Mouse (Mus musculus): Measurements from ENCODE around the gene Tmem120a. TPM values are rescaled to one million over a fixed set of nuclear protein-coding genes. Genes with fewer than 3 reads are reported as not detected.
A peak's percentile ranks its signal among the peaks of the same experiment; 100 is the strongest.

Tmem120a gene
- polyA plus RNA-seq (2014; fragmentation: Nextera tagmentation; extraction: Ambion mirVana), result 38.6 and 43.5 TPM in 2 replicates

GRCm38 (mm10) chr5:135743741-135744609, at the start of gene Tmem120a:
Tmem120a (minus strand) TSS chr5:135744448.
- H3K4me1 ChIP-seq (ENCODE audit: insufficient read depth), result no peaks in the 10 kb centered on the region
- TF ChIP-seq CTCF (IDR thresholded peaks at IDR 0.05; ENCODE audit: low read depth), result no peak
- H3K4me2 ChIP-seq, result peak within 1 kb of the TSS; percentile 93
- no peaks in the 10 kb centered on the region for H3K27me3 ChIP-seq (ENCODE audit: insufficient read depth, low read length)
- H3K36me3 ChIP-seq (ENCODE audit: insufficient read depth), result peaks cover 9% of the 10 kb centered on the region; the same call in 1 of the 2 replicates
- peak within 1 kb of the TSS; percentile 75 for H3K9ac ChIP-seq
- DNase-seq, result peak; percentile 98
- peak; percentile 97 for ATAC-seq (ENCODE audit: insufficient read depth)
- WGBS, result under 1% methylated on average over 60 of the region's 60 CpGs
- peak within 1 kb of the TSS; percentile 81 for H3K4me3 ChIP-seq (ENCODE audit: low read depth, low read length)
- H3K9me3 ChIP-seq (ENCODE audit: low read depth, low read length), result no peaks in the 10 kb centered on the region
- peak within 1 kb of the TSS; percentile 36; the same call in 1 of the 2 replicates for H3K27ac ChIP-seq (ENCODE audit: low read depth)

DNA sequence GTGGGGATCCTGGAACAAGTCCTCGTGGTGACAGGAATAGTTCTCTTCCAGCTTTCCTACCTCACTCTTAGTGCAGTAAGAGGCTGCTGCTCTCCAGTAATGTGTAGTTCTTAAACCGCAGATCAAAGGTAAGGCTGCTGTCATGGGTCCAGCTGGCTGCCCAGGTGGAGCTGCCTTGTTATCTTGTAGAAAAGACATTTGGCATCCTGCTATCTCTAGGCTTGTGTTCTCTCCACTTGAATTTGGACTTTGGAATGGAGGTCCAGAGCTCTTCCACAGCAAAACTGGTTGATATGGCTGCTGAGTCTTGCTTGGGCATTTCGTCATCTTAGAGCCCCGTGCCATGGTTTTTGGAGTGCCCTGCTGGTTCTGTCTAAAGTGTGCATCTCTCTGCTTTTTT, 38.7 kb upstream of the Tmem120a start:
- Histone ChIP-seq H3K4me1 (ENCODE audit: insufficient read depth) (peaks cover 8% of the 10 kb centered on the region; the same call in 1 of the 2 replicates), H3K4me3 (ENCODE audit: low read depth, low read length) (no peak overlapping the region), H3K36me3 (ENCODE audit: insufficient read depth) (peaks cover 79% of the 10 kb centered on the region), H3K27ac (ENCODE audit: low read depth) (no peak overlapping the region), H3K9ac (no peak overlapping the region), H3K27me3 (ENCODE audit: insufficient read depth, low read length) (no peaks in the 10 kb centered on the region), H3K4me2 (no peak overlapping the region), H3K9me3 (ENCODE audit: low read depth, low read length) (no peaks in the 10 kb centered on the region)
- no peak for TF ChIP-seq CTCF (IDR thresholded peaks at IDR 0.05; ENCODE audit: low read depth)
- DNase-seq, result no peak
- ATAC-seq (ENCODE audit: insufficient read depth), result no peak
- 81% methylated on average over 4 of the region's 4 CpGs for WGBS

DNA sequence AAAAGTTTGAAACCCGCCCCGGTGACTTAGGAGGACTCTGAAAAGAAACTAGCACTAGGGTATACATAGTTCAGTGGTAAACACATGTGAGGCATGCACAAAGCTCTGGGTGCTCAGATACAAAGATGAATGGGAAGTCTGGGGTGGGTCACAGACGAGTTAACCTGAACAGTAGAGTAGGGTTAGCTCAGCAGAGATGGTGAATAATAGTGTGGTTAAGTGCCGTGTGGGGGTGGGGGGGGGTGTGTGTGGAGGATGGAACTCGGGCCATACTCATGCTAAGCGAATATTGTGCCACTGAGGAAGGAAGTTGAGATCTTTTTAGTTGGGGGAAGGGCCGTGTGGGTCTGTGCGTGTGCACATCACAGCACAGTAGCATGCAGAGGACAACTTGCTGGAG, 36.1 kb upstream of the Tmem120a start:
- Histone ChIP-seq H3K4me3 (ENCODE audit: low read depth, low read length) (no peak overlapping the region), H3K4me1 (ENCODE audit: insufficient read depth) (peaks cover 8% of the 10 kb centered on the region; the same call in 1 of the 2 replicates), H3K36me3 (ENCODE audit: insufficient read depth) (peaks cover 53% of the 10 kb centered on the region), H3K27me3 (ENCODE audit: insufficient read depth, low read length) (no peaks in the 10 kb centered on the region), H3K4me2 (peak overlapping the region; percentile 88; the same call in 1 of the 2 replicates), H3K9me3 (ENCODE audit: low read depth, low read length) (no peaks in the 10 kb centered on the region), H3K27ac (ENCODE audit: low read depth) (no peak overlapping the region), H3K9ac (no peak overlapping the region)
- no peak for ATAC-seq (ENCODE audit: insufficient read depth)
- TF ChIP-seq CTCF (IDR thresholded peaks at IDR 0.05; ENCODE audit: low read depth), result no peak
- WGBS, result 73% methylated on average over 8 of the region's 8 CpGs
- no peak for DNase-seq

DNA sequence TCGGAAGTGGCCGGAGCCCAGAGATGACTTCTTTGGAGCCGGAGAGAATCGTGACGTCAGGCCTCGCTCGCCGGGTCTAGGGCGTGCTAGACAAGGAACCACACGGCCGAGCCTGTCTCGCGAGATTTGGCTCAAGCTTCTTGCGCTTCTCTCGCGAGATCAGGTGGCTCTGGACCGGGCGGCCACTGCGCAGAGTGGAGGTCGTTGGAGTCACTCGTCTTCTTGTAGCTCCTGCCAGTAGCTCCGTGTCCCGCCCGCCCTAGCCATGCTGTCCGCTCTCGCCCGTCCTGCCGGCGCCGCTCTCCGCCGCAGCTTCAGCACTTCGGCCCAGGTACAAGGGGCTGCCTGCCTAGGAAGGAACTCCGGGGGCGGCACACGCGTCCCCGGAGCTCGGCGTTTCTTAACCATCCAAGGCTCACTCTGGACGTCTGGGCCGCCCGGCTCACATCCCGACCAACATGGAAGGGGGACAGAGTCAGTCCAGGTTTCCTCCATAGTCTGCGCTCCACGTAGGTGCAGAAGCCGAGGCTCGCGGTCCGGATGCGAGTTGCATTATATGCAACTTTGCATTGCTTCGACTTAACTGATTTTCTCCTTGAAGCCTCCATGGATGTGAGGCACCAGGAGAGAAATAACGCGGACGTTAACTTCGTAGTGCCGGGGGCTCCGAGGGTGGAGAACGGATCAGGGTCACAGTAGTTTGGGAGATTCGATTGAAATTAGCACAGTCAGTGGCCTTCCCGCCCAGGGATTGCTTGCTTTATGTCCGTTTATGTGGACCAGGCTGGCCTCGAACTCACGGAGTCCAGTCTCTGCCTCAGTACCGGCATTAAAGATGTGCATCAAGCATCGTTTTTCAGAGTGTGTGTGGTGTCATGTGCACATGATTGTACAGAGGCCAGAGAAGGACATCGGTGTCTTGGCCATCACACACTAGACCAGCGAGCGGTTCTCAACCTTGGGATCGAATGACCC, 34.5 kb upstream of the Tmem120a start, which contains the start of gene Mdh2:
Gene Mdh2 (plus strand): TSS at position 10 of the 975 bp plus-strand sequence.
- H3K9me3 ChIP-seq (ENCODE audit: low read depth, low read length), result no peaks in the 10 kb centered on the region
- H3K4me3 ChIP-seq (ENCODE audit: low read depth, low read length), result peak within 1 kb of the TSS; percentile 85
- H3K4me2 ChIP-seq, result peak within 1 kb of the TSS; percentile 88
- H3K27me3 ChIP-seq (ENCODE audit: insufficient read depth, low read length), result no peaks in the 10 kb centered on the region
- H3K27ac ChIP-seq (ENCODE audit: low read depth), result peak within 1 kb of the TSS; percentile 90
- H3K9ac ChIP-seq, result peak within 1 kb of the TSS; percentile 86
- H3K4me1 ChIP-seq (ENCODE audit: insufficient read depth), result peaks cover 8% of the 10 kb centered on the region; the same call in 1 of the 2 replicates
- WGBS, result under 1% methylated on average over 70 of the region's 70 CpGs
- no peak for TF ChIP-seq CTCF (IDR thresholded peaks at IDR 0.05; ENCODE audit: low read depth)
- DNase-seq (peak; percentile 100), ATAC-seq (ENCODE audit: insufficient read depth) (peak; percentile 98)
- H3K36me3 ChIP-seq (ENCODE audit: insufficient read depth), result peaks cover 37% of the 10 kb centered on the region

- peak; percentile 96 for ATAC-seq (ENCODE audit: insufficient read depth)
- no peaks in the 10 kb centered on the region for H3K27me3 ChIP-seq (ENCODE audit: insufficient read depth, low read length)
- TF ChIP-seq CTCF (IDR thresholded peaks at IDR 0.05; ENCODE audit: low read depth), result no peak
- peaks cover 29% of the 10 kb centered on the region for H3K36me3 ChIP-seq (ENCODE audit: insufficient read depth)
- H3K27ac ChIP-seq (ENCODE audit: low read depth), result peak within 1 kb of the TSS; percentile 90
- H3K4me1 ChIP-seq (ENCODE audit: insufficient read depth), result peaks cover 8% of the 10 kb centered on the region; the same call in 1 of the 2 replicates
- under 1% methylated on average over 45 of the region's 45 CpGs for WGBS
- peak within 1 kb of the TSS; percentile 86 for H3K9ac ChIP-seq
- H3K4me3 ChIP-seq (ENCODE audit: low read depth, low read length), result peak within 1 kb of the TSS; percentile 85
- H3K4me2 ChIP-seq, result peak within 1 kb of the TSS; percentile 88
- DNase-seq, result peak; percentile 64
- H3K9me3 ChIP-seq (ENCODE audit: low read depth, low read length), result no peaks in the 10 kb centered on the region
These were observed 33.7 kb upstream of the Tmem120a start, which contains the start of gene Styxl1 for GRCm38 (mm10) chr5:135777796-135778470. Styxl1 (minus strand) TSS chr5:135778385.

DNA sequence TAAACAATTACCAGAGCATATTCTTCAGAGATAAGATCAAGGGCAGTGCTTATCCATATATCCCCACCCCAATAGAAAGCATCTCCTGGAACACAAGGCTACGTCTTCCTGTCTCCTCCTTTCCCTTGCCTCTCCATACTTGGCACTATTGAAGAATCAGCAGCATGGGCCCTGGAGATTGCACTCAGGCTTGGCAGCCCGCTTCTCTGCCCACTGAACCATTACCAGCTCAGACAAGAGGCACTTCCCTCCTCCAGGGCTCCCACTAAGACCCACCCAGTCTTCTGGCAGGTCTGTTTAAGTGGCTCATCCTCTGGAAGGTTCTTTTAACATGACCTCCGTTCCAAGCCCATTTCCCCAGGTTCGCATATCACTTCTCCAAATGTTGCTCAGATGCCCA, 32.3 kb upstream of the Tmem120a start:
- Histone ChIP-seq H3K9ac (no peak overlapping the region), H3K9me3 (ENCODE audit: low read depth, low read length) (no peaks in the 10 kb centered on the region), H3K4me1 (ENCODE audit: insufficient read depth) (peaks cover 8% of the 10 kb centered on the region; the same call in 1 of the 2 replicates), H3K36me3 (ENCODE audit: insufficient read depth) (peaks cover 17% of the 10 kb centered on the region; the same call in 1 of the 2 replicates), H3K4me2 (no peak overlapping the region), H3K4me3 (ENCODE audit: low read depth, low read length) (no peak overlapping the region), H3K27me3 (ENCODE audit: insufficient read depth, low read length) (no peaks in the 10 kb centered on the region), H3K27ac (ENCODE audit: low read depth) (no peak overlapping the region)
- TF ChIP-seq CTCF (IDR thresholded peaks at IDR 0.05; ENCODE audit: low read depth), result no peak
- ATAC-seq (ENCODE audit: insufficient read depth) (no peak), DNase-seq (no peak)
- 71% methylated on average over 4 of the region's 4 CpGs for whole genome bisulfite sequencing

Measured in lung, embryonic 14.5 days (tissue).